Mouse (Mus musculus) small intestine, adult 2 months (tissue): ENCODE data around the gene Zfp408. TPM values are rescaled to one million over a fixed set of nuclear protein-coding genes. Genes with fewer than 3 reads are reported as not detected.

Experiments
- H3K27ac ChIP-seq: fragments of 200-500 bp; 2 replicates; pipeline ENCODE4 v1.5.1; 2012; ENCODE audit warnings: low read depth, low read length, control low read depth, inconsistent platforms; ENCODE audit not compliant: insufficient read depth
- H3K27me3 ChIP-seq: fragments of 200-500 bp; 2 replicates; pipeline ENCODE4 v1.6.1; 2012; ENCODE audit warnings: mild to moderate bottlenecking, moderate library complexity, low read length, inconsistent platforms; ENCODE audit not compliant: control insufficient read depth, insufficient read depth
- H3K36me3 ChIP-seq: fragments of 200-500 bp; 2 replicates; pipeline ENCODE4 v1.6.1; 2012; ENCODE audit warnings: mild to moderate bottlenecking, low read length, control low read depth, inconsistent platforms; ENCODE audit not compliant: control insufficient read depth, insufficient read depth
- H3K4me1 ChIP-seq: fragments of 200-500 bp; 2 replicates; pipeline ENCODE4 v1.6.1; 2012; ENCODE audit warnings: low read length, inconsistent platforms, mixed read lengths; ENCODE audit not compliant: control insufficient read depth, insufficient read depth, insufficient read length
- H3K4me3 ChIP-seq: fragments of 200-500 bp; 2 replicates; pipeline ENCODE4 v1.5.1; 2012; ENCODE audit warnings: low read depth, mild to moderate bottlenecking, control low read depth, inconsistent platforms, low read length, moderate library complexity
- CTCF ChIP-seq: fragments of 200-500 bp; IDR thresholded peaks from 2 replicates; pipeline ENCODE4 v1.5.1; 2012; ENCODE audit warnings: low read depth, mild to moderate bottlenecking, control low read depth, inconsistent platforms, low read length, moderate library complexity, mixed read lengths; ENCODE audit not compliant: insufficient replicate concordance, insufficient read length; ENCODE audit errors: extremely low read depth
- POLR2A ChIP-seq: fragments of 200-500 bp; IDR thresholded peaks from 2 replicates; pipeline ENCODE4 v1.6.1; 2012; ENCODE audit warnings: low read depth, mild to moderate bottlenecking, control low read depth, inconsistent platforms, low read length, moderate library complexity
- WGBS: fragments of 180-500 bp; shearing (Covaris S2); methylation state at CpG from one replicate; pipeline ENCODE4 v1.1.7; 2018; 5-methylcytosine and 5-hydroxymethylcytosine counted together
- polyA plus RNA-seq: library from polyadenylated mRNA; depleted of rRNA; stranded (reverse); fragments of >200 nt; gene quantifications from 2 replicates; pipeline ENCODE4 v1.2.3, GENCODE M21; 2012; rRNA removed

Zfp408 gene
- polyA plus RNA-seq, 1 experiment = 11.0 TPM

DNA sequence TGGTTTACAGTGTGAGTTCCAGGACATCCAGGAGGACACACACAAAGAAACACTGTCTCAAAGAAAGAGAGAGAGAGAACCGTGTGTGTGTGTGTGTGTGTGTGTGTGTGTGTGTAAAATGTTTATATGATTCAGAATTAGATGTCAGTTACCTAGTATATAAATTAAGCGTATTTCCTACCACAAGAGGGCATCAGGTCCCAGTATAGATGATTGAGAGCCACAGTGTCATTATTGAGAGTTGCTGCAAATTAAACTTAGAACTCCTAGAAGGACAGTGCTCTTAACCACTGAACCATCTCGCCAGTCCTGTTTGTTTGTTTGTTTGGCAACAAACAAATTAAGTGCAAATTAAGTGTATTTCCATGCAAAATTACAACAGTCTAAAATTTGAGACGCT lies 47.2 kb downstream of the Zfp408 start:
- Histone ChIP-seq H3K27ac (no peak overlapping the region), H3K4me1 (no peaks in the 10 kb centered on the region), H3K36me3 (peaks cover 49% of the 10 kb centered on the region), H3K4me3 (no peak overlapping the region), H3K27me3 (no peaks in the 10 kb centered on the region)
- WGBS = 81% methylated on average over 4 of the region's 4 CpGs
- TF ChIP-seq CTCF (no peak), POLR2A (no peak)

DNA sequence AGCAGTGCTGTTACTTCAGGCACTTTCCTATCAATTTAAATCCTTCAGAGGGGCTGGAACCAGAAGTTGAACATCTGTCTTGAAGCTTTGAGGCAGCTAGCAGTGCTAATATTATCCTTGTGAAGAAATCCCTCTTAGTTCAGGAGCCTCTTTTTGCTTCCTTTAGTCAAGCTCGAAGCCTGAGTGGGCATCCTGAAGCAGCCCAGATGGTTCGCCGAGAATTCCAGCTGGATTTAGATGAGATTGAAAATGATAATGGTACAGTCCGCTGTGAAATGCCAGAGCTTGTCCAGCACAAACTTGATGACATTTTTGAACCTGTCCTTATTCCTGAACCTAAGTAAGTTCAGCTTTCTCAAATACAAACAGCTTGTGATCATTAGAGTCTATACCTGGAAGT lies 49.1 kb downstream of the Zfp408 start:
- no peak for TF ChIP-seq CTCF
- Histone ChIP-seq H3K4me1 (no peaks in the 10 kb centered on the region), H3K36me3 (peaks cover 53% of the 10 kb centered on the region), H3K27ac (no peak overlapping the region), H3K27me3 (no peaks in the 10 kb centered on the region), H3K4me3 (no peak overlapping the region)
- 97% methylated on average over 4 of the region's 4 CpGs for WGBS

Other genes starting within 250 kb of the Zfp408 start
- gene 1110051M20Rik, start 205.1 kb downstream of the Zfp408 start, polyA plus RNA-seq = 2.5 and 3.9 TPM in 2 replicates
- gene Lrp4, start 192.3 kb downstream of the Zfp408 start, polyA plus RNA-seq = 6.4 and 12.0 TPM in 2 replicates
- gene Ckap5, start 123.0 kb downstream of the Zfp408 start, polyA plus RNA-seq = 1.1 and 2.7 TPM in 2 replicates
- 0.20 and 0.79 TPM in 2 replicates for gene F2, start 13.4 kb downstream of the Zfp408 start, polyA plus RNA-seq
- gene Arhgap1, start 69 bp upstream of the Zfp408 start, polyA plus RNA-seq = 44.2 and 99.2 TPM in 2 replicates
- 10.0 and 26.0 TPM in 2 replicates for gene Atg13, start 60.8 kb upstream of the Zfp408 start, polyA plus RNA-seq
- gene Harbi1, start 61.1 kb upstream of the Zfp408 start, polyA plus RNA-seq = 1.5 and 1.9 TPM in 2 replicates
- 9.9 and 20.7 TPM in 2 replicates for gene Ambra1, start 80.3 kb upstream of the Zfp408 start, polyA plus RNA-seq